Mouse (Mus musculus) heart, postnatal 0 days (tissue): Measurements from ENCODE around the gene Rpap3. TPM values are rescaled to one million over a fixed set of nuclear protein-coding genes. Genes with fewer than 3 reads are reported as not detected.

Experiments
- ATAC-seq: fragments of 200-750 bp; cut with Nextera tagmentation; 2 replicates; pipeline ENCODE4 v1.8.0; 2017; ENCODE audit warnings: low read depth, moderate number of reproducible peaks, moderate library complexity; ENCODE audit not compliant: insufficient read depth
- DNase-seq: peaks from one replicate; pipeline ENCODE4 v3.0.0-alpha.2; 2016; ENCODE audit warnings: low spot score
- H3K27ac ChIP-seq: fragments of 300-500 bp; sonication (generic); 2 replicates; pipeline ENCODE4 v1.5.1; 2014; ENCODE audit warnings: low read depth, mild to moderate bottlenecking
- H3K27me3 ChIP-seq: fragments of 300-500 bp; sonication (generic); 2 replicates; pipeline ENCODE4 v1.6.1; 2014; ENCODE audit warnings: low read length, mixed read lengths; ENCODE audit not compliant: control insufficient read depth, insufficient read depth
- H3K36me3 ChIP-seq: fragments of 300-500 bp; sonication (generic); replicated peaks from 2 replicates; pipeline ENCODE4 v1.6.1; 2014; ENCODE audit warnings: low read length, mixed read lengths; ENCODE audit not compliant: control insufficient read depth, insufficient read depth
- H3K4me1 ChIP-seq: fragments of 300-500 bp; sonication (generic); 2 replicates; pipeline ENCODE4 v1.6.1; 2014; ENCODE audit warnings: antibody characterized with exemption; ENCODE audit not compliant: control insufficient read depth, insufficient read depth
- H3K4me2 ChIP-seq: fragments of 300-500 bp; sonication (generic); 2 replicates; pipeline ENCODE4 v1.6.1; 2014; ENCODE audit warnings: low read depth, mild to moderate bottlenecking, low read length, moderate library complexity
- H3K4me3 ChIP-seq: fragments of 300-500 bp; sonication (generic); 2 replicates; pipeline ENCODE4 v1.5.1; 2014; ENCODE audit warnings: low read depth, low read length
- H3K9ac ChIP-seq: fragments of 300-500 bp; sonication (generic); replicated peaks from 2 replicates; pipeline ENCODE4 v1.6.1; 2014; ENCODE audit warnings: low read depth, low read length, mixed read lengths
- H3K9me3 ChIP-seq: fragments of 300-500 bp; sonication (generic); replicated peaks from 2 replicates; pipeline ENCODE4 v1.6.1; 2016; ENCODE audit warnings: low read length; ENCODE audit not compliant: control insufficient read depth
- CTCF ChIP-seq: IDR thresholded peaks from 2 replicates; pipeline ENCODE4 v1.5.1; 2016; ENCODE audit warnings: antibody characterized with exemption, control low read depth, low read depth
- EP300 ChIP-seq: IDR thresholded peaks from 2 replicates; pipeline ENCODE4 v1.6.1; 2016; ENCODE audit warnings: antibody characterized with exemption, low read depth
- WGBS: fragments of 180-500 bp; shearing (Covaris S2); extraction: QIAGEN DNeasy Blood & Tissue Kit; methylation state at CpG from one replicate; pipeline ENCODE4 v1.1.7; 2014; 5-methylcytosine and 5-hydroxymethylcytosine counted together
- polyA plus RNA-seq: library from polyadenylated mRNA; unstranded; fragments of >200 nt; fragmentation: Nextera tagmentation; extraction: Ambion mirVana; gene quantifications from 2 replicates; pipeline ENCODE4 v1.2.1, GENCODE M21; 2015
- total RNA-seq: library from RNA; depleted of rRNA; stranded (reverse); fragments of >200 nt; gene quantifications from 2 replicates; pipeline ENCODE4 v1.2.3, GENCODE M21; 2014; ENCODE audit warnings: low replicate concordance

Gene Rpap3
- total and polyA plus RNA-seq, 2 experiments from 2014 or later, result 14.7 to 19.5 TPM

- no peak overlapping the region for H3K4me3 ChIP-seq
- H3K4me2 ChIP-seq, result no peak overlapping the region
- DNase-seq (no peak), ATAC-seq (no peak)
- H3K4me1 ChIP-seq, result peaks cover 10% of the 10 kb centered on the region; the same call in 1 of the 2 replicates
- H3K9me3 ChIP-seq, result no peaks in the 10 kb centered on the region
- H3K27me3 ChIP-seq, result no peaks in the 10 kb centered on the region
- TF ChIP-seq CTCF (no peak), EP300 (no peak)
- no peak overlapping the region for H3K27ac ChIP-seq
- no peaks in the 10 kb centered on the region for H3K36me3 ChIP-seq
- H3K9ac ChIP-seq, result no peak overlapping the region
- 92% methylated on average over 1 of the region's 1 CpGs for WGBS
These were observed 10.1 kb upstream of the Rpap3 start for GRCm38 (mm10) chr15:97715734-97716133.

- Histone ChIP-seq H3K4me3 (no peak overlapping the region), H3K4me1 (0 out of 2 replicates have a peak, but pooled peaks cover 4% of the 10 kb centered on the region), H3K27me3 (no peaks in the 10 kb centered on the region), H3K36me3 (no peaks in the 10 kb centered on the region), H3K9ac (no peak overlapping the region), H3K4me2 (no peak overlapping the region), H3K9me3 (no peaks in the 10 kb centered on the region), H3K27ac (no peak overlapping the region)
- WGBS, result 87% methylated on average over 8 of the region's 8 CpGs
- ATAC-seq, result no peak
- TF ChIP-seq EP300 (no peak), CTCF (no peak)
- no peak for DNase-seq
These were observed 9.5 kb upstream of the Rpap3 start for GRCm38 (mm10) chr15:97715083-97715482.

- Histone ChIP-seq H3K4me2 (no peak overlapping the region), H3K4me1 (no peaks in the 10 kb centered on the region), H3K4me3 (no peak overlapping the region), H3K9me3 (no peaks in the 10 kb centered on the region), H3K27me3 (no peaks in the 10 kb centered on the region), H3K9ac (no peak overlapping the region), H3K36me3 (no peaks in the 10 kb centered on the region), H3K27ac (no peak overlapping the region)
- no peak for TF ChIP-seq CTCF
- TF ChIP-seq EP300, result no peak
- 67% methylated on average over 6 of the region's 6 CpGs for WGBS
- ATAC-seq, result no peak
- DNase-seq, result no peak
These were observed 6.9 kb upstream of the Rpap3 start for GRCm38 (mm10) chr15:97712546-97712945.

DNA sequence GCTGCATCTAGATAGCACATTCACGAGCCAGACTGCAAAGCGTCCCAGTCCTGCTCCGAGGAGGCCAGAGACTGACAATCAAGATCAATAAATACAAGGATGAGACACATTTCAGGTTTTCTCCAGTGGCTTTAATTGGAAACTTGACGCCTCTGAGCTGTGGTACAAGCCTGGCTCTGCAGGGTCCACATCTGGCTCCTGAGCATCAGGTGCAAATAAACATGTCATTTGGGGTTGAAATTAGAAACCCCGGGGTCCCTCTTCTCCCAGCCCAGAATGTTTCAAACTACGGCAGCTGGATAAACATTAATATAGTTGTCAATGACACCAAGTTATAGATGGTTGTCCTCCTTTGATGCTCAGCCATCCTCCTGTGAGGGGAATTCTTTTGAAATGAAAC is 5.3 kb upstream of the Rpap3 start:
- TF ChIP-seq EP300 (no peak), CTCF (no peak)
- H3K36me3 ChIP-seq, result no peaks in the 10 kb centered on the region
- no peak overlapping the region for H3K4me2 ChIP-seq
- H3K27ac ChIP-seq, result no peak overlapping the region
- ATAC-seq (no peak), DNase-seq (no peak)
- WGBS, result 77% methylated on average over 6 of the region's 6 CpGs
- no peaks in the 10 kb centered on the region for H3K9me3 ChIP-seq
- H3K9ac ChIP-seq, result no peak overlapping the region
- peaks cover 5% of the 10 kb centered on the region; the same call in 1 of the 2 replicates for H3K4me1 ChIP-seq
- no peak overlapping the region for H3K4me3 ChIP-seq
- no peaks in the 10 kb centered on the region for H3K27me3 ChIP-seq

DNA sequence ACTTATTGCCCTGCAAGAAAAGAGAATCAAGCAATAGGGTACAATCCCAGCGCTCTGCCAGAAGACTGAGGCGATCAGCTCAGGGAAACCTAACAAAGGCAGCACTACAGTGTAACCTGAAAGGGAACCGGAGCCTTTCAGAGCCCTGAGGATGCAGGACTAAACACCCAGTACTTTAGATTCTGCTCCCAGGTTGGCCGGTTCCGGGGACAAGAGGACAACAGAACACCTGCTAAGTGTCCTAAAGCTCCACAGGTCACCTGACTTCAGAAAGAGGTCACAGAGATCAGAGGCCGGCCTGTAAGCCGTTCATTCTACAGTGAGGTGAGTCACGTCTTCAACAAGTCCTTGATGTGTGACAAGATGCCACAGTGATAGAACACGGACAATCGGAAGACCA is 9.0 kb downstream of the Rpap3 start:
- 88% methylated on average over 10 of the region's 10 CpGs for WGBS
- TF ChIP-seq CTCF (no peak), EP300 (no peak)
- H3K9ac ChIP-seq, result no peak overlapping the region
- no peaks in the 10 kb centered on the region for H3K9me3 ChIP-seq
- no peak overlapping the region for H3K4me3 ChIP-seq
- H3K4me2 ChIP-seq, result no peak overlapping the region
- ATAC-seq (no peak), DNase-seq (no peak)
- H3K27ac ChIP-seq, result no peak overlapping the region
- H3K27me3 ChIP-seq, result no peaks in the 10 kb centered on the region
- no peaks in the 10 kb centered on the region for H3K4me1 ChIP-seq
- peaks cover 92% of the 10 kb centered on the region for H3K36me3 ChIP-seq

GRCm38 (mm10) chr15:97693411-97693810 is 12.2 kb downstream of the Rpap3 start:
- Histone ChIP-seq H3K36me3 (peaks cover 82% of the 10 kb centered on the region), H3K4me3 (no peak overlapping the region), H3K4me1 (no peaks in the 10 kb centered on the region), H3K4me2 (no peak overlapping the region), H3K27me3 (no peaks in the 10 kb centered on the region), H3K9ac (no peak overlapping the region), H3K27ac (no peak overlapping the region), H3K9me3 (no peaks in the 10 kb centered on the region)
- no peak for DNase-seq
- no peak for TF ChIP-seq EP300
- no peak for TF ChIP-seq CTCF
- no peak for ATAC-seq
- 84% methylated on average over 5 of the region's 5 CpGs for WGBS
